ENCODE assay signal across 7 mouse cellular contexts in genomic region chr6:142538503-142538902, GRCm38 (mm10). TPM values are rescaled to one million over a fixed set of nuclear protein-coding genes. Genes with fewer than 3 reads are reported as not detected.
DNase-seq lines count a peak whose midpoint lies in the region; ATAC-seq lines count a peak whose summit lies in the region.

No protein-coding gene starts in this region.

- DNase-seq in adipocyte (ENCODE audit: low spot score), result peak; percentile 44
- peak; percentile 57 for DNase-seq in gastrocnemius, postnatal 14 days
- no peak for DNase-seq in cerebellum, adult 18-20 months
- DNase-seq in c-Kit-positive CD71-positive TER-119-positive erythroid progenitor cells, embryonic 14.5 days (ENCODE audit: low spot score), result no peak
- no peak for DNase-seq in left cerebral cortex, postnatal 36 days (ENCODE audit: low spot score in 2 of 2)

- peak; percentile 75 for ATAC-seq in kidney, embryonic 16.5 days (ENCODE audit: low FRiP score, low TSS enrichment)
- ATAC-seq in neutrophil, adult 5-6 weeks (ENCODE audit: extremely low read depth, insufficient number of reproducible peaks, low FRiP score, poor library complexity, severe bottlenecking), result 0 out of 2 replicates have a peak, but pooled peaks have one; percentile 41

- H3K9me3 ChIP-seq in kidney, embryonic 16.5 days (ENCODE audit: low read length), result no peaks in the 10 kb centered on the region

- H3K4me3 ChIP-seq in kidney, embryonic 16.5 days (ENCODE audit: low read length), result no peak overlapping the region

- H3K36me3 ChIP-seq in kidney, embryonic 16.5 days (ENCODE audit: insufficient read depth, low read length), result no peaks in the 10 kb centered on the region

- intact Hi-C loops in gastrocnemius, postnatal 14 days (cut with DNase I; ENCODE audit: low total_unique reads), result no loop called here
- intact Hi-C loops in left cerebral cortex, postnatal 36 days (cut with DNase I), result no loop called here

- 69% methylated on average over 17 of the region's 17 CpGs for WGBS in kidney, embryonic 16.5 days

- peaks cover 12% of the 10 kb centered on the region for H3K4me1 ChIP-seq in kidney, embryonic 16.5 days (ENCODE audit: insufficient read depth, low read length)

- H3K4me2 ChIP-seq in kidney, embryonic 16.5 days (replicated peaks; ENCODE audit: low read depth, low read length), result no peak overlapping the region

- H3K27ac ChIP-seq in kidney, embryonic 16.5 days (ENCODE audit: low read length), result peak overlapping the region; percentile 44

- no peak overlapping the region for H3K9ac ChIP-seq in kidney, embryonic 16.5 days (replicated peaks; ENCODE audit: low read length)

- no peaks in the 10 kb centered on the region for H3K27me3 ChIP-seq in kidney, embryonic 16.5 days (ENCODE audit: insufficient read depth, low read length)

RNA-seq across cellular contexts. Expression of gene Ldhb, which starts 30.7 kb away (rescaled TPM):
- 100 to 1,000 TPM; 112 to 138 TPM for total RNA-seq in gastrocnemius, postnatal 14 days (2021)
- polyA plus RNA-seq in kidney, embryonic 16.5 days (2015; fragmentation: Nextera tagmentation; extraction: Ambion mirVana), result 945 and 1,022 TPM in 2 replicates
- total RNA-seq in neutrophil, adult 5-6 weeks (2017), result 1.6 and 3.8 TPM in 2 replicates
- total RNA-seq in left cerebral cortex, postnatal 36 days (2021), result 100 to 1,000 TPM; 783 to 917 TPM

RNA-seq across cellular contexts. Expression of gene Kcnj8, which starts 32.9 kb away (rescaled TPM):
- 10 to 100 TPM; 20.7 to 21.4 TPM for total RNA-seq in gastrocnemius, postnatal 14 days (2021)
- 25.2 and 29.4 TPM in 2 replicates for polyA plus RNA-seq in kidney, embryonic 16.5 days (2015; fragmentation: Nextera tagmentation; extraction: Ambion mirVana)
- 0.49 and 0.70 TPM in 2 replicates for total RNA-seq in neutrophil, adult 5-6 weeks (2017)
- 1 to 10 TPM; 2.2 to 2.7 TPM for total RNA-seq in left cerebral cortex, postnatal 36 days (2021)

Comparison
In these comparisons a context has a peak if more than half of its experiments do, and no peak if none do; other contexts are left out.
1. DNase-seq: peak in adipocyte (single experiment) and gastrocnemius, postnatal 14 days (single experiment); none in cerebellum, adult 18-20 months (0 of 2), c-Kit-positive CD71-positive TER-119-positive erythroid progenitor cells, embryonic 14.5 days (single experiment) and left cerebral cortex, postnatal 36 days (0 of 2).
2. RNA of gene Ldhb, which starts 30.7 kb away (total RNA-seq): 783 to 917 TPM in left cerebral cortex, postnatal 36 days and 112 to 138 TPM in gastrocnemius, postnatal 14 days; 1.6 to 3.8 TPM in neutrophil, adult 5-6 weeks; every median in the first group is over 10 times any median in the second.
3. RNA of gene Kcnj8, which starts 32.9 kb away (total RNA-seq): 20.7 to 21.4 TPM in gastrocnemius, postnatal 14 days; 2.2 to 2.7 TPM in left cerebral cortex, postnatal 36 days and 0.49 to 0.70 TPM in neutrophil, adult 5-6 weeks; every median in the first group is over 4 times any median in the second.